Mouse (Mus musculus) c-Kit-positive CD71-negative TER-119-negative erythroid progenitor cells, embryonic 14.5 days (primary cell): ENCODE measurements at regions not wholly inside any gene's neighbourhood (a gene's known extent, or its start where the extent isn't known, plus 50 kb on each side); places are given as distances from the start of the nearest gene placed in this dataset.

Experiments used
- DNase-seq: peaks from one replicate; pipeline ENCODE4 v3.0.0-alpha.2; 2013; ENCODE audit warnings: low read depth

- no peak for DNase-seq
These were observed 172.4 kb downstream of the Dact1 start for GRCm38 (mm10) chr12:71481899-71482593.

- no peak for DNase-seq
These were observed 172.9 kb downstream of the Dact1 start for GRCm38 (mm10) chr12:71482619-71483018.

- DNase-seq: no peak
These were observed 174.0 kb downstream of the Dact1 start for GRCm38 (mm10) chr12:71483536-71484165.

- DNase-seq: no peak
These were observed 174.6 kb downstream of the Dact1 start for GRCm38 (mm10) chr12:71484286-71484685.

- no peak for DNase-seq
These were observed 176.4 kb downstream of the Dact1 start for GRCm38 (mm10) chr12:71486078-71486477.

GRCm38 (mm10) chr12:71487591-71488435 is 178.1 kb downstream of the Dact1 start:
- no peak for DNase-seq

DNA sequence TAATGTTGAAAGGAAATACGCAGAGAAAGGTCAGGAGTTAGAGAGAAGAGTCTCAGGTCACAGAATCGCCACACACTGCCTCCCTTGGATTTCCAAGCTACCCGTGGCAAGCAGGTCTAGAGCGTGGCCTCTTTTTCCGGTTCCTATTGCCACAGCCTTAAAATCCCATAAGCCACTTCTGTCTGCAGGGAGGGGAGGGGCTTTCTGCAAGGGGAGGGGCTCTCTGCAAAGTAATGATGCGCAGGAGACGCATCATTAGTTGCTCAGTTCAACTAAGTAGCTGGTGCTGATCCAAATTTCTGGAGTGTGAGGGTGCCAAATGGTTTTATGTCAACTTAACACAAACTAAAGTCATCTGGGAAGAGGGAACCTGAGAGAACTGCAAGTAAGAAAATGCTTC is 179.6 kb downstream of the Dact1 start:
- no peak for DNase-seq

DNA sequence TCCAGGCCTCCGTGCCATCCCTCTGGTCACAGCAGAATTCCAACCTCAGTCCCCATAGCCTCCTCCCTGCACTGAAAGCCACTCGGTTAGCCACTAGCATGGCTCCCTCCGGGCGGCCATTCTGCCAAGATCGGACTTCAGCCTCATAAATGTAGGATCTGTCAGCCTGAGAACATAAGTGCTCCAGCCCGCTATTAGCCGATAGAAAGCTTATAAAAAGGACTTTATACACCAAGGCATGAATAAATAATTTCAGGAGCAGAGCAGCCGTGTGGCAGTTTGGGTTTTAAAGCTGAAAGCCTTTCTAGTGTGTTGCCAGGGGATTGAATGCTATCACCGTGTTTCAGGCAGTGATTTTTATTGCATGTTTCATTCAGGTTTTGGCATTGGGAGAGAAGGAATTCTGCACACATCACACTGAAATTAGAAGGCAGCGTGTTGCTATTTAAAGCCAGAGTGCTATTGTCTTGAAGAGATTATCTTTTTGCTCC is 185.2 kb downstream of the Dact1 start:
- no peak for DNase-seq

GRCm38 (mm10) chr12:71498246-71499029 is 188.8 kb downstream of the Dact1 start:
- DNase-seq: no peak

DNA sequence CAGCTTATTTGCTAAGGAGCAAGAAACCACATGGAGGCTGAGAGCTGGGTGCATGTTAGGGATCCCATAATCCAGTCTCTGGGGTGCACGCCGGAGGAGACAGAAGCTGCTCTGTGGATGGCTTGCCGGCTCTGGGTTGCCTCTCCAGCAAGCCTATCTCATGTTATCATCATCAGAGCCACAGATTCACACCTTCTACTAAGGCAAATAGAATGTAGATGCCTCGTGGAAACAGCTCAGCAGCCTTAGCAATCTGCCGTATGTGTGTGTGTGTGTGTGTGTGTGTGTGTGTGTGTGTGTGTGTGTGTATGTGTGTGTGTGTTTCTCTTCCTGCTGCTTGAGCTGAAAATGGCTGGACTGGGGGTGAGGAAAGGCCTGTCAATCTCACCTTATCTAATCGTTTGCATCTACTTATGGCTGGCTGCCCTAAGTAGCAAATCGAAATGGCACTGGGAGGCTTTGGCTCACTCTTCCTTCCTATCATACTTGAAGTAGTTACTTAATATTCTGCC is 191.7 kb downstream of the Dact1 start:
- DNase-seq: no peak

DNA sequence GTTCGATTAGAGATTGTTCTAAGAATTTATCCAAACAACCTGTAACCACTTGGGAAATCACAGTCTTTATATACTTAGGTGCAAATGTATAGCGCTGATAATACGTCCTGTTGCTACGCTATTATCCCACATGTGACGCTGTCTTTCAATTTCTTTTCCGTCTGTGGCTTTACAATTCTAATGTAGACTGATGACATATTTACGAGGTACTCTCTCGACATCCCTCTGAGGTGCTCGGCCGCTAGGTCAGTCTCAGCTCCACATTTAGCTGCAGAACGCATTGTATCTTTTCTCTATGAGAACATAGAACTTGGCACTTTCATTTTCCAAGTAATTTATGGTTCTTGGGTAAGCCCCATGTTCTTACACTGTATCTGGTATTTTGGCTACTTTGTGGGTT is 193.6 kb downstream of the Dact1 start:
- no peak for DNase-seq

DNA sequence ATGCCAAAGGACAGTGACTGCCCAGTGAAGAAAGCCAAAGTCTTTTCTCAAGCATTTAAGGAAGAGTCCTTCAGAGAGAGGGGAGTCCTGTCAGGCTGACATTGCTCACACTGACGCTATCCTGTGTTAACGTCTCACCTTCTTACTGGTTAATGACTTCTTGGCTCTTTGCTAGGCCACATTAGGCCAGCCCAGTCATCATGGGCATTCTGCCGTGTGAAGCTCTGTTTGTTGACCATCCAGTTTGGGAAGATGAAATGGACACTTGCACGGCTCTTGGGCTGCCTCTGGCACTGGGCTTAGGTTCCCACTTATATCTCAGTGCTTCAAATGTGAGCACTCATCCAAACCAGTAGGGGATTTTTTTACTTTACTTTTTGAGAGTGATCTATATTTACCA is 196.5 kb downstream of the Dact1 start:
- no peak for DNase-seq

- no peak for DNase-seq
These were observed 197.0 kb downstream of the Dact1 start for GRCm38 (mm10) chr12:71506716-71507115.

- no peak for DNase-seq
These were observed 203.4 kb downstream of the Dact1 start for GRCm38 (mm10) chr12:71512915-71513612.

GRCm38 (mm10) chr12:71519520-71519919 is 209.8 kb downstream of the Dact1 start:
- DNase-seq: no peak

GRCm38 (mm10) chr12:71521936-71522335 is 212.3 kb downstream of the Dact1 start:
- DNase-seq: no peak

DNA sequence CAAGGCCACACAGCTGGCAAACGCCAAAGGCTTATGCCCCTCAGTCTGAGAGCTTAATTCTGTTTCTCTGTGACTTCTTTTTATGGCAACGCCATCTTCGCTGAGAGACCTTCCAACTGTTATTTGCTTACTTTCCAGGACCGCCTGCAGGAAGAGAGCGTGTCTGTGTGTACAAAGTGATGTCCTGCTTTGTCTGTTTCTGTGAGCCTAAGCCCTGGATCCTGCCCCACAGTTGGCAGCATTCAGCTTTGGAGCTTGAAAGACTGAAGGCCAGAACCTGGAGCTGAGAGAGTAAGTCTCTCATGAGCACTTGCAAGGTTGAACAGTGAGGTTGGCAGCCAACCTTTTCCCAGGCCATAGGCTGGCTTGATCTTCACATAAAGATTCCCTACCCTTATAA is 212.8 kb downstream of the Dact1 start:
- DNase-seq: no peak

DNA sequence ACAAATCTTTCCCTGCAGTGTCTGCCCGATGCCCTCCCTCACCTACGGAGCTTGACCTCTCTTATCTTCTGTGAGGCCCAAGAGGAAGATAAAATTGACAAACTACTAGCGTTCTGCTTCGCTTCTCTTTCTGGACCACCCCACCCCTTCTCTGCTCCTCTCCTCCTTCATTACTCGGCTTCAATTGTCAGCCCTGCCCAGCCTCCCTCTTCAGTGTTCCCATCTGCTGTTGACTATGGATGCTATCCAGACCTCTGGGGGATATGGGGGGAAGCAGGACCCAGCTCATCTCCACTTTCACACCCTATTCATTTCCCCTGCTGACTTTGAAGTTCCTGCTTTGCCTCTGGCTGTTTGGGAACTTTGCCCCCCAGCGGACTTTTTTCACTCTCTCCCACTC is 214.5 kb downstream of the Dact1 start:
- DNase-seq: no peak

DNA sequence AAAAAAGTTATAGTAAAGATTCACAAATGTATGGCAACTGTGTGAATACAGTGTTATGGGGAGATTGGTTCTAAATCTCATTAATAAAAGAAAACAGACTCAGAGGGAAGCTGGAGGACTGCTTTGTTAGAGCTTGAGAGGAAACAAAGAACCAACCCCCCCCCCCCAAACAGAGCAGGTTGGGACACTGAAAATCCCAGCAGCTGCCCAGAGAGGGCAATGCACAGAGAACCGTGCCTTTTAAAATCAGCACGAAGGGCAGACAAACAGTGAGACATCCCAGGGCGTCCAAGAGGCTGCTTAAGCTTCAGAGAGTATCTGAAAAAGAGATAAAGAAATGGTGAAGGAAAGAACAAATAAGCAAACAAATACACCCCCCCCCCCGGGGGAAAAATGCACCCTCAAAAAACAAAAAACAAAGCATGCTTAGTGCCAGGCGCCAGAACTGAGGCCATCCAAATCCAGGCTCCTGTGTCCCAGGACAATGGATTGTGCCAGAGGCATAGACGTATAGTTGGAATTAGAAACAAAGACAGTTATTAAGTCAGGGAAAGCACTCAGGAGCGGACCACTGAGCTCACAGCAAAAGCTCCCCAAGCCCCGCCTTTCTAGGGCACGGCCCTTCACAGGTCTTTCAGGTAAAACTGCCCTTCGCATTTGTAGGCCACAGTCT is 215.7 kb downstream of the Dact1 start:
- DNase-seq: no peak

DNA sequence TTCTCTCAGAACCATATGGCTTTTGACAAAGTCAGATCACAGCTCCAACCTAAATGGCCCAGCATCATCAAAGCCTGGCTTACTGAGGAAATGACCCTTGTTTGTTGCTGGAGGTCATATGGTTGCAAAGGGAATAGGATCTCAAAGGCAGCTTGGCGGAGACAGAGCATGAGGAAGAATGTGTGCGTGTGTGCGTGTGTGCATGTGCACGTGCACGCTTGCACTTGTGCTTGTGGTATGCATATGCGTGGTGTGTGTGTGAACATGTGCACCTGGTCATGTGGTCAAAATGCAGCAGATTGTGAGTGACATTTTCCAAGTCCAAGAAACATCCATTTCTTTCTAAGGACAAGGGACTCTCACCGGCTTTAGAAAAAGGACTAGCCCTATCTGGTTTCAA is 216.9 kb downstream of the Dact1 start:
- DNase-seq: no peak

GRCm38 (mm10) chr12:71532161-71532560 is 222.5 kb downstream of the Dact1 start:
- DNase-seq: no peak
